Mouse (Mus musculus) heart, adult 2 months (tissue): ENCODE measurements around the gene Homer2.

Experiments used
- CTCF ChIP-seq: fragments of 200-600 bp; IDR thresholded peaks from 2 replicates; pipeline ENCODE4 v1.8.1; 2022; ENCODE audit warnings: antibody characterized with exemption, mild to moderate bottlenecking, moderate library complexity
- EP300 ChIP-seq: fragments of 200-500 bp; IDR thresholded peaks from 2 replicates; pipeline ENCODE4 v1.6.1; 2011; ENCODE audit warnings: low read depth, low read length, control low read depth; ENCODE audit not compliant: insufficient read depth
- POLR2A ChIP-seq: fragments of 200-500 bp; IDR thresholded peaks from 2 replicates; pipeline ENCODE4 v1.6.1; 2011; ENCODE audit warnings: mild to moderate bottlenecking, low read depth, low read length, control low read depth; ENCODE audit not compliant: insufficient read depth

GRCm38 (mm10) chr7:81563506-81564015 lies 143.8 kb downstream of the Homer2 start:
- no peak for TF ChIP-seq CTCF
- no peak for TF ChIP-seq POLR2A
- TF ChIP-seq EP300: no peak
